Mouse (Mus musculus) embryo, embryonic 11.5 days (tissue): ENCODE measurements around the gene Efl1.
"Not testable (repeated sequence)": the region's sequence is repeated elsewhere in the genome, so short reads cannot be mapped to it uniquely, and the experiment has no call there.

Experiments used
- DNase-seq: peaks from one replicate; pipeline ENCODE4 v3.0.0-alpha.2; 2012; ENCODE audit warnings: low read depth, low spot score

Efl1 gene

DNA sequence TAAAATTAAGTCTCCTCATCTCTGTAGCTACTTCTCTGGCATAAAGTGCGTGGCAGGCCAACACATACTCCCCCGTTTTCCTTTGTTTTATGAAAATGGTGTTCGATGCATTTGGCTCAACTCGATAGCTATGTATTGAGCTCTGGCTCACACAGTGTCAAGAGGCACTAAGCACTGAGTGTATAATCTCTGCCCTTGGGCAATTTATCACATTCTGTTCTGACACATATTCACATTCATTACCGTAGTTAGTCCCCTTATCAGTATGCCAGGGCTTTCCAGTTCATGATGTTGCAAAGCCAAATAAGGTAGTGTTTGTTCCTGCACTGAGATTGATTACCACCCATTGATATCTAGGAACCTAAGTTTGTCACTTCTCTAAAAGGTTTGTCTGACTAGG lies 71.3 kb downstream of the Efl1 start:
- no peak for DNase-seq

DNA sequence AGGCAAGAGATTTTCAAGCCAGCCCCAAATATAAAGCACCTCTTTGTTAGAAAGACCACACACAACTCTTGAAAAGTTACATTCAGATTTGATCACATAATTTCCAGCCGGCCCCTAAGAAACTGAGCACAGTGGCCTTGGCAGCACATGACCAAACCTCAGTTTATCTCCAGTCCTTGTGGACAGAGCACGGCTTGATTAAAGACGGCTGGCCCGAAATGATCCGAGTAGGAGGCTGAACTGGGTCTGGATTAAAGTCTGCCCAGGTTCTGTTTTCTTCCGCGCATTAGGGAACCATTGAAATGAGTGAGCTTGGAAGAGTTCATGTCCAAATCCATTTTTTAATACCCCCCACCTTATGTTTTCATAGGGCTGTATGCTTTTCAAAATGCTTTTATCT lies 72.1 kb downstream of the Efl1 start:
- no peak for DNase-seq

- no peak for DNase-seq
Observed at GRCm38 (mm10) chr7:82720906-82721305, 72.5 kb downstream of the Efl1 start.

GRCm38 (mm10) chr7:82722486-82723123 lies 74.2 kb downstream of the Efl1 start:
- DNase-seq, result no peak

DNA sequence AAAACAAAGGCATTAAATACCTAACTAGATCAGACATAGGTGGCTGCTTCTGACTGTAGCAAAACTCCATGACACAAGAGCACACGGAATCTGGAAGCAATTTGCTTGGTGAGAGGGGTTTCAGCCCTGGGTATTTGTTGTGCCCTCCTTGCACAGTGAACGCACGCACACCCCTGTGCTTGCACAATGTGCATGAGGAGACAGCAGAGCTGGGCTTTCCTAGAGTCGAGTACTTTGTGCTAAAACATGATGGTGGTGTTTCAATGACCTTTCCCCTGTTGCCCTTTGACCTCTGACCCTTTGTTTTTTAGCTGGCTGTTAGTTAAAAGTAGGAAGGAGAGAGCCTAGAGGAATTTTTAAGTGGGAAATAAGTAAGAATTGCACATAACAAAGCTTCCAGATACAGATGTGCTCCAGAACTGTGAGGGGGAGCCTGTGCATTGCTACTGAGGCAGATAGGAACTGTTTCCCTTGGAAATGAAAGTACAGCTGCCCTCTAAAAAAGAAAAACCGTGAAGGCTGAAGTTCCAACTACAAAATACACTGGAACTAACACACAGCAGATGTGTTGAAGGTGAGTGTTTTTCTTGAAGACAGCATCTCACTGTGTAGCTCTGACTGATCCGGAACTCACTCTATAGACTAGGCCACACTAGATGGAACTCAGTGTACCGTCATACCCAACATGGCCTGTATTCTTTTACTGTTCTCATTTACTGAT lies 74.9 kb downstream of the Efl1 start:
- no peak for DNase-seq

DNA sequence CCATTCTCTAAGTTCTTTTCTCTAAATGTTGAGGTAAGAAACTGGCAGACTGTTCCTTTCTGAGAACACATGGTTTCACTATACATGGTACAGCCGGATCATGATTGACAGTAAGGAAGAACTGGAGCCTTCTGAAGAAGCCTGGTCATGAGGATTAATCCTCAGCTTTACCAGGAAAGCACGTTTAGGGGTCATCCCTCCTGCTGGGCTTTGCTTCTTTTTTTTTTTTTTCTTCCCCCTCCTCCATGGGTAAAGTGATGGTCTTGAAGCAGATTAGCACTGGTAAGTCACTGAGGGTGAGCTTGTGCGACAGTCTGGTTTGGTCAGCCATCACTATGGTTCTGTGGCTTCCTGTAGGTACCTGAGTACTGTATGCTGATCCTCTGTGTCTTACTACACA lies 76.1 kb downstream of the Efl1 start:
- DNase-seq, result no peak

DNA sequence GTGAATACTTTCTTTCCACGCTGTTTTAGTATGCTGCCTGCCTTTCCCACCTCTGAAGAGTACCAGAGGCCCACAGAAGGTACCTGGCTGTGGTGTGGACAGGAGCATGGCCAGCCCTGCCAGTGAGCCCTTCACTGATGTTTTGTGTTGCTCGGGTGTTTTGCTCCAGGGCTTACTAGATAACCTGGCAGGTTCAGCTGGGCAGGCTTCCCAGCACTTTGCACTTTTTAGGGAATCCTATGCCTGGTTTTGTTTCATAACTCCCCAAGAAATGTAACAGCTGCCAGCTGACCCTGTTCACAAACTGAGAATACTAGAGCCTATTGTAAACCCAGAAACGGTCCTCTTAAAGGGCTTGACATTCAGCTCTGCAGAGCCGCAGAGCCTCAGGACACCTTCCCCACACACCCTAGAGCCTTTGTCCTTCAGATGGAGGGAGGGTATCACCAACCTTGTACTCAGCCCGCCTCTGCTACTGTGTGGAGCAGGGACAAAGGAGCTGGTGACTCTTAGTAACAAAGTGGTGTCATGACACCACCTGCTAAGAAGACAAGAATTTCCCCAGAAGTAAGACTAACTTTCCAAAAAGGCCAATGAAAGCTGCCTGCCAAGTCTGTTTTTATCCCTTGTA lies 76.7 kb downstream of the Efl1 start:
- no peak for DNase-seq

DNA sequence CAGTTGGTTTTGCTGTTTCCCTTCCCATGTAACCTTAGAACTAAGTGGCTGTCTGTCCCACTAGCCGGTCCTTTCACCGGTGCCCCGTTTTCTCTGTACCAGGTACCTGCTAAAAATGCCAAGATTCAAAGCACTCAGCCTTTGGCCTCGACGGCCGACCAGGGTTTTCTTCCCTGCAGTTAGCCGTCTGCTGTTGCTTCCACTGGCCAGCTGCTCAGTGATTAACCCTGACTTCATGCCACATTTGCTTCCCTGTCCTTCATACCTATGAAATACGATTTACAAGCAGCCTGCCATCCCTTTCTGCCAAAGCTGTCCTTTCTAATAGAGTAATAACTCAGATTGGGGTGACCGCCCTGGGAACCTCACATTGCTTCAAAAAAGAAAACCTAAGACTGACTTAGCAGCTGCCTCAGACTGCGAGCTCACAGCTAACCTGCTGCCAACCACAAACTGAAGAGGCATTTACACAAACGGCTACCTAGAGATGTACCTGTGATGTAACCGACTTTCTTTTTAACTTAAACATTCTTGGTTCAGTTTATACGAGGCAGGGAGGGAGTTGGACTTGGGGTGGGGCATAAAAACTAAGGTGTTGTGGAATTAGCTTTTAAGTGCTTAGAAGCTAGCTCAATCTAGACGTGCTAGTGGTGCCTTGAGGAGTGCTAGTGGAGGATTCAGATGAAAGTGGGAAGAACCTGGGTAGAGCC lies 77.5 kb downstream of the Efl1 start:
- DNase-seq, result no peak

DNA sequence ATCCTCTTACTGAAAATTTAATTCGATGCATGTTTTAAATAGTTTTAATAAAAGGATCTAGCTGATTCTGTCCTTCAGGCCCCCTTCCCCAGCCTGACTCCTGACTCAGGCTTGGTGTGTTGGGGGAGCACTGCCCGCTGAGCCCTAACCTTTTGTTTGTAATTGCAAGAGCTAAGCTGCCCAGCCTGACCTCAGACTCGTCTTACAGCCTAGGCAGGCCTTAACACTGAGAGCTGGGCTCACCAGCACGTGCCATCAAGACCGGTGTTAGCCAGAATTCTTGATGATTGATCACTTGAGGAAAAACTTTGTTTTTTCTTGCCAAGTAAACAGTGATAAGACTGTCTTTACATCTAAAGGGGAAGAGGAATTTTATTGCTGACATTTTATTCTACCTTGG lies 78.7 kb downstream of the Efl1 start:
- no peak for DNase-seq

DNA sequence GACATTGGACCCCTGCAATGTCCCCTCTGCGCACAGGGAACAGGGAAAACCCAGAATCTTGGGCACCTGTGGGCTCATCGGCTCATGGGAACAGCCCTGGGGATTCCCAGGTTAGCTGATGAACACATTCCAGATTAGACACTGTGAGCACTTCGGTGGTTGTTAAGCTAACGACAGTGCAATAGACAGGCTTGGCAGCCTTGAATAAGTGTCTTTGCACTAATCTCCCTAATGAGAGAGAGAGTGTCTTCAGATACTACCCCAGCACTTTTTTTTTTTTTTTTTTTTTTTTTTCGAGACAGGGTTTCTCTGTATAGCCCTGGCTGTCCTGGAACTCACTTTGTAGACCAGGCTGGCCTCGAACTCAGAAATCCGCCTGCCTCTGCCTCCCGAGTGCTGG lies 80.6 kb downstream of the Efl1 start:
- DNase-seq, result not testable (repeated sequence)

DNA sequence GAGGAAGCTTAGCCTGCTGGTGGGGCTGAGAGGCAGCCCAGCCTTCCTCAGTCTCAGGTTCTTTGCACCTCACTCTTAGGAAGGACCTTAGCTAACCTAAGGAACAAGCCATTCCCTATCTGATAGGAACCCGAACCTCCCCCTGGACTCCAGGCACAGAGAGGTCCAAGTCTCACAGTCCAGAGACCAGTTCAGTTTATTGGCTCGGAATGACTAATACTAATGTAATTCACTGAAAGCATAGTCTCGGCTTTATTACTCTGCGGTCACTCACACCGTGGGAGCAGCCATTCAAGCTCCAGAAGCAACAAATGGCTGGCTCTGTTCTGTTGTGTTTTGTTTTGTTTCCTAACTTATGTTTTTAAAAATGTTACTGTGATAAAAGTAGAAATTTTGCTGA lies 84.7 kb downstream of the Efl1 start:
- DNase-seq, result no peak

DNA sequence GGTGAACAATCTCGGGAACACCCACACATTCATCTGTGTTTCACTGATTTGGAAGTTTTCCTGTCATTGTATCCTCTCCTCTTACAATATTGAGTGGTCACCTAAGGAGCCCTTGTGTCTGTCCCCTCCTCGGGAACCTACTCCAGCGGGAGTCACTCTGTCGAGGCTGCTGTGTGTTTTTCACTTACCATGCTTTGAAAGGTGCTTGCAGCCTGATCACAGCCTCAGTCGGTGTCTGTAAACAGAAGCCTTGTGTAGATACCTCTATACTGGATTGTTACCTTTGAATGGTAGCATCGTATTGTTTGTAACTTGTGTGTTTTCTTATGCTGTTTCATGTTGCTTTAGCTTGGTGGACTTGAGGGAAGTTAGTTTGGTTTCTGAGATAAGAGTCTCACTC lies 85.6 kb downstream of the Efl1 start:
- DNase-seq, result no peak

- DNase-seq, result no peak
Observed at GRCm38 (mm10) chr7:82734748-82735600, 86.6 kb downstream of the Efl1 start.

DNA sequence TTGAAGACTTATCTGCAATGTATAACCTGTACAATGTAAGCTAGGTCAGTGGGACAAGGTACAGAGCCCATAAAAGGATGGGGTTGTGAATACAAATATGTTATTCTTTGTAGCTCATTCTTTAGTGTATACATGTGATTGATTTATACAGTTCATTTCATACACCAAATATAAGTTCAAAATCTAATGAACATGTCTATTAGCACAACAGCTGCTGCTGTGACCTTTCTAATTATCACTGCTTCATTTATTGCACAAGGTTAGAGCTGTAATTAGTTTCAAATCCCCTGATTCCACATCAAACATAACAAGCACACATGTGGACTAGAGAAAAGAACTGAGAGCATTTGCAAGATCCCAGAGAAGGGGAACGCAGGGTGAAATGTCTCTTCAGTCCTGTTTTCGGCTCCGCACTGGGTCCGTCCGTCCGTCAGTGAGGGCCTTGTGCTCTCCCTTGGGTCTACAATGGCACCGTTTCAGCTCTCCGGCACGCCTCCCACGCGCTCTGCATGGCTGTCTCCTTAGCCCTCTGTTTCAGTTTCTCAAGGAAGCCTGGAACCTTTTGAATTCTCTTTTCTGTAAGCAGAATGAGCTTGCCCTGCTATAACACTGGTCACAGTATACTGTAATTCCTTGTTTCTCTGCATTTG lies 94.8 kb downstream of the Efl1 start:
- DNase-seq, result no peak

DNA sequence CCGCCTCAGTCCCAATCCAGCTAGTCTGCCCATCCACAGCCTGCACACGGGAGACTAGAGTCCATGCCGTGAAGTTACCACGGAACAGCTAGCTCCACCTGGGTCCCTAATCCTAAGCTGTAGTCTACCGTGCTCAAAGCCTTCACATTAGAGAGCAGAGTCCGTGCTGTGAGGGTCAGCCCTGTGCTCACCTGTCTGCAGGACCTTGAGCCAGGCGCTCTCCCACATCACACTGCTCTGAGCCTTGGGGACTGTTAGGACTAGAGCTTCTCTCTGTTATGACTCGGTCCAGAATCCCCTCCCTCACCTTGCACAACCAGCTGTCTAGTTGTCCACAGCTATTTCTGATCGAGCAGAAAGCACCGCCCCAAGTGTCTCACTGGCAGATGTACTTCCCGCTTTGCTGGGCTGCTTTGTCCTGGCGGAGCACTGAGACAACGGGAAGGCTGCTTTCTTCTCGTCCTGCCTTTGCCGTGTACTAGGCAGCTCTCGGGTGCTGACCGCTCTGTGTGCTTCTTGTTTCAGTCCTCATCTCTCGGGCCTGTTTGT lies 95.8 kb downstream of the Efl1 start:
- no peak for DNase-seq

DNA sequence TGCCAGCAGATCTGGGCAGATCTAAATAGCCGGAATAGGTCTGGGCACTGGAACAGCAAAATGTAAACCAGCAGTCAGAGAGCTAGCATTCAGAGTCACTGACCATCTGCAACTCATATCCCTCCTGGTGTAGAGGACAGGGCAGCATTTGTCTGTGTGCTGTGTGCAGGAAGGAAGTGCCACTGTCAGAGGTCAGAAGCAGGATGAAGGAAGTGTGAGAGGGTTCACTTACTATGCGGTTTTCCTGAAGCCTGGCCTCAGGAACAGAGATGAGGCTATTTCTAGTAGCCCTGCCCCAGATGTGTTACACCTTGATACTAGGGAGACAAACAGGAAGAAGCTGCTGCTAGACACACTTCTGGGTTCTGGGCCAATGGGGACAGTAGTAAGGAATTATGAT lies 100.4 kb downstream of the Efl1 start:
- no peak for DNase-seq

DNA sequence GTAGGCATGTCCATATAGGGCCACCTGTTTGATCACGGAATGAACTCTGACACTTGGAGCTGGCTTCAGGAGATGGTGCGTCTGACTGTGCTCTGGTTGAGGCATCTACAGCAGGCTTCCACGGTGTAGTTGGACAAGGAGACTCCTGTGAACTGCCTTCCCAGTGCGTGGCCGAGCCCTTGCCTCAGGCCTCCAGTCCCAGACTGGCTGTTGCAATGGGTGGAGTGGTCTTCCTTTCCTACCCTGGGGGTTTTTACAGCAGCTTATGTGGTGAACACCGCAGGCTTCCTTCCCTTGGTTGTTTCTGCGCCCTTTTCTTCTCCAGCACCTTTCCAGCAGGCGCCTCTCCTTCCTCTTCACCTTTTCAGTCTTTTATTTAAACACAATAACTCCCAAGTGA lies 100.8 kb downstream of the Efl1 start:
- no peak for DNase-seq

DNA sequence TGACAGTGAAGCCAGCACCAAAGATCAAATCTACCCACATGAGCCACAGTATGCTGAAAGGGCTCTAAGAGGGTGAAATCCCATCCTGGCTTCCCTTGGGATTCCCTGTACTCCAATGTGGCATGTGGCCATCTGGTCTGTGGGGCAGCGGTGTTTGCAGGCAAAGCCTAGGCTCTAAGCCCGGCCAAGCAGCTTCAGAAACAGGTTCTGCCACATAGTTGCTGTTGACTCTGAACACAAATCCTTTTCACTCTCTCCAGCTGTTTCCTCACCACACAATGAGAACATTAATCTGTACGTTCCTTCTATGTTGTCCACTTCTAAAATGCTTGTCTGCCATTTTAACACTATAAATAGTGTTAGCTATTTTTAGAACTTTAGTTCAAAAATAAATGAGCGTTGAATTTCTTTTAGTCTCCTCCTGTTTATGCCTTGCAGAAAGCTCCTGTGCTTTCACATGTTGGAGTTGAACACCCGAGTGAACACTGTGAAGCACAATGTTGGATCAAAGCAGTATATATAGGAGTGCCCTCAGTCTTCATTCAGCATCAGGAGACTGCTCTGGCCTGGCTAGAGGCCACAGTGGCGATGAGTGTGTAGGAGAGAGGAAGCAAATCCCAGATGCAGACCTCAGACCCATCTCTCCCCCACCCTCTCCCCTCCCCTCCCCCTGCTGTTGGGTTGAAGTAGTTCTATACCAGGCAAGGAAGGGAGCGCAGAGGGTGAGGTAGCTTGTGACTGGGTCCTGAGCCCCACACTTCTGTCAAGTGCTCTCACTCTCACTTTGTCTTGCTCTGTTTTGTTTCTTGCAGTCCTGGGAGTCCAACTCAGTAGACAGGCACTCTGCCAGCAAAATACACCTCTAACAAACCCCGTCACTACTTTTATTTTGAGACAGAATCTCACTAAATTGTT lies 104.0 kb downstream of the Efl1 start:
- DNase-seq, result no peak

- no peak for DNase-seq
Observed at GRCm38 (mm10) chr7:82755602-82756155, 107.3 kb downstream of the Efl1 start.
